Mouse (Mus musculus) neural tube, embryonic 15.5 days (tissue): ENCODE measurements at regions not wholly inside any gene's neighbourhood (a gene's known extent, or its start where the extent isn't known, plus 50 kb on each side); places are given as distances from the start of the nearest gene placed in this dataset.
A peak's percentile ranks its signal among the peaks of the same experiment; 100 is the strongest.
"Not testable (repeated sequence)": the region's sequence is repeated elsewhere in the genome, so short reads cannot be mapped to it uniquely, and the experiment has no call there.

Experiments
- ATAC-seq: fragments of 200-750 bp; cut with Nextera tagmentation; 2 replicates; pipeline ENCODE4 v1.8.0; 2017; ENCODE audit warnings: mild to moderate bottlenecking, moderate TSS enrichment, moderate library complexity; ENCODE audit not compliant: low FRiP score
- H3K27ac ChIP-seq: fragments of 300-500 bp; sonication (generic); replicated peaks from 2 replicates; pipeline ENCODE4 v1.5.1; 2015; ENCODE audit warnings: mild to moderate bottlenecking, inconsistent platforms
- H3K27me3 ChIP-seq: fragments of 300-500 bp; sonication (generic); replicated peaks from 2 replicates; pipeline ENCODE4 v1.6.1; 2015; ENCODE audit warnings: inconsistent platforms
- H3K36me3 ChIP-seq: fragments of 300-500 bp; sonication (generic); 2 replicates; pipeline ENCODE4 v1.6.1; 2015; ENCODE audit warnings: inconsistent platforms
- H3K4me1 ChIP-seq: fragments of 300-500 bp; sonication (generic); 2 replicates; pipeline ENCODE4 v1.6.1; 2015; ENCODE audit warnings: inconsistent platforms
- H3K4me2 ChIP-seq: fragments of 300-500 bp; sonication (generic); 2 replicates; pipeline ENCODE4 v1.6.1; 2015; ENCODE audit warnings: inconsistent platforms, mild to moderate bottlenecking, moderate library complexity
- H3K4me3 ChIP-seq: fragments of 300-500 bp; sonication (generic); replicated peaks from 2 replicates; pipeline ENCODE4 v1.5.1; 2015; ENCODE audit warnings: mild to moderate bottlenecking, inconsistent platforms
- H3K9ac ChIP-seq: fragments of 300-500 bp; sonication (generic); replicated peaks from 2 replicates; pipeline ENCODE4 v1.6.1; 2015; ENCODE audit warnings: mild to moderate bottlenecking, inconsistent platforms
- H3K9me3 ChIP-seq: fragments of 300-500 bp; sonication (generic); replicated peaks from 2 replicates; pipeline ENCODE4 v1.6.1; 2016; ENCODE audit warnings: inconsistent platforms
- WGBS: fragments of 180-500 bp; shearing (Covaris S2); methylation state at CpG from one replicate; pipeline ENCODE4 v1.1.7; 2015; ENCODE audit warnings: mixed read lengths; 5-methylcytosine and 5-hydroxymethylcytosine counted together

DNA sequence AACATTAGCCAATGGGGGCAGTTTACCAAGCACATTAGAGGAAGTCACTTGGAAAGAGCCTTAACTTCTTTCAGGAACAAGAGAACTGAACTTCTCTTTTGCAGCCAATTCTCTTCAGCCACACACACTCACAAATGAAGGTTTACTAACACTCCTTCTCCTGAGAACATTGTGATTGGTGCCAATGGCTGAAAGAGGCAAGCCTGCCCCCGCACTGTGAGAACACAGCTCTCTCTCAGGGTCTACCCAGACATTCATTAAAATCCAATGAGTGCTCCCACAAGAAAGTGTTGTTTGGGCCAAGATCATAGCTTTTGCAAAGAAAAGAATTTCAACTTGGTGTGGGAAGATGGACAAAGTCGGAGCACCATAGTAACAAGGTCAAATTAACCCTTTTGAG, 454.8 kb downstream of the Rfpl4b start:
- ATAC-seq: no peak
- no peaks in the 10 kb centered on the region for H3K9me3 ChIP-seq
- no peaks in the 10 kb centered on the region for H3K27me3 ChIP-seq
- no peaks in the 10 kb centered on the region for H3K4me1 ChIP-seq
- no peak overlapping the region for H3K4me2 ChIP-seq
- H3K36me3 ChIP-seq: no peaks in the 10 kb centered on the region
- 83% methylated on average over 2 of the region's 2 CpGs for WGBS
- no peak overlapping the region for H3K9ac ChIP-seq
- H3K4me3 ChIP-seq: no peak overlapping the region
- H3K27ac ChIP-seq: no peak overlapping the region

DNA sequence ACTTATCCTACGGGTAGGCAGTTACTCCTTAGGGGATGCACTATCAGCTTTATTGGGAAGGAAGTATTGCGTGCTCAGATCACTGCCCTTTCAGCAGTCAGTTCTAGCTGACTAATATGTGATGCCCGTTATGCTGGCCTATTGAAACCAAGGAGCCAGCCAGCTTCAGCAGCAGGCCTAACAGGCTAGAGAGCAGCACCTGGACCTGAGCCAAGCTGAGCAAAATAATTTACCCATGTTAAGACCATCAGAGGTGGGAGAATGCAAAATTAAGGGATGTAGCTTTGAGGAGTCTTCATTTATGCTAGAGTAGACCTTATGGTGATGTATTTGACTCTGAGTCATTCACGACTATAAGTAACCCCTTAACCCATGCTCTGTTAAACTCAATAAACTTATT, 456.7 kb downstream of the Rfpl4b start:
- Histone ChIP-seq H3K36me3 (no peaks in the 10 kb centered on the region), H3K4me2 (no peak overlapping the region), H3K9me3 (no peaks in the 10 kb centered on the region), H3K9ac (no peak overlapping the region), H3K4me3 (no peak overlapping the region), H3K4me1 (no peaks in the 10 kb centered on the region), H3K27ac (no peak overlapping the region), H3K27me3 (no peaks in the 10 kb centered on the region)
- ATAC-seq: no peak
- 67% methylated on average over 4 of the region's 4 CpGs for WGBS

DNA sequence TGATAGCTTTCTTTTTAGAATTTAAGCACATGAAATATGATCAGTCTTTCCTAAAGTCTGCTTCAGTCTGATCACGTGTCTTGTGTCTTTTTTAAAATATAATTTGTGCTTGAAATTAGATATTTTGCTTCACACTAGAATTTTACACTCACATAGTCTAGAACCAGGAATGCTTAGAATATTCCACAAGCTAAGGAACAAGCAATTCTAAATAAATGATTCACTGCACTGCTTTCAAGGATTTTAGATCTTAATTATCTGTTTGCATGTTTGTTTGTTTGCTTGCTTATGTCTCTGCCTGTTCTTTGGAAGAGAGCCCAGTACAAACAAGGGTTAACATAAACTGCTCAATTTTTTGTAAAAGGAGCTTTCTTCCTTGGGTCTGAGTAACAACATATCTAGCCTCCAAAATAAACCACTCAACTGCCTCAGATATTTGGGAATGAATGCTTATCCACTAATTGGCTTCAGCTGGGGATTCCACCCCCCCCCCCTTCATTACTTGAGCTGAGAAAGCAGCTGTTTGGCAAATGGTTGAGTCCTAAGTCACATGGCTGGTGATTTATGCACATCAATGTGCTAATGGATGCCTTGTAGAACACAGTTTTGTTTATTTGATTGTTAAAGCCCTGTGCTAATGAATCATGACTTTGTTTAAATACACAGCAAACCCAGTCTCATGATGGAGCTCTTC, 463.9 kb downstream of the Rfpl4b start:
- H3K36me3 ChIP-seq: no peaks in the 10 kb centered on the region
- H3K27me3 ChIP-seq: no peaks in the 10 kb centered on the region
- no peak overlapping the region for H3K4me3 ChIP-seq
- WGBS: 87% methylated on average over 1 of the region's 1 CpGs
- H3K9ac ChIP-seq: no peak overlapping the region
- no peak overlapping the region for H3K4me2 ChIP-seq
- H3K9me3 ChIP-seq: no peaks in the 10 kb centered on the region
- H3K27ac ChIP-seq: no peak overlapping the region
- H3K4me1 ChIP-seq: 0 out of 2 replicates have a peak, but pooled peaks cover 2% of the 10 kb centered on the region
- peak; percentile 50; the same call in 1 of the 2 replicates for ATAC-seq

DNA sequence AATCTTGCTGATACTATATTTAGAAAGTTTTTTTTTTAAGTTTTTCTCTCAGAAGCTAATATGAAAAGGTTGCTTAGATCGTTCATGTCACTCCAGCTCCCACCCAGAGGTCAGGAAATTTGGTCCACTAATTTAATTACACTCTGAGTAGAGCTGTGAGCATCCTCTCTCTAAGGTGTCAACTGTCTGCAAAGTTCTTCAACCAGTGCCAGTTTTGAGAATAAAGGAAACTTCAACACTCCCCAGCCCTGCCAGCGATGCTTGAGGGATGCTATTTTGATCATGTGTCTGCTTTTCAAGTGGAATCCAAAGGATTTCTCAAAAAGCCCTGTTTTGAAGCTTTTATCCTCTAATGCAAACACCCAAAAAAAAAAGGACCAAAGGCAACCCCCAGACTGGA, 467.6 kb downstream of the Rfpl4b start:
- no peak for ATAC-seq
- peak overlapping the region; percentile 15; the same call in 1 of the 2 replicates for H3K27ac ChIP-seq
- H3K36me3 ChIP-seq: no peaks in the 10 kb centered on the region
- H3K27me3 ChIP-seq: no peaks in the 10 kb centered on the region
- H3K9me3 ChIP-seq: no peaks in the 10 kb centered on the region
- no peak overlapping the region for H3K9ac ChIP-seq
- no peak overlapping the region for H3K4me2 ChIP-seq
- H3K4me3 ChIP-seq: no peak overlapping the region
- 0 out of 2 replicates have a peak, but pooled peaks cover 2% of the 10 kb centered on the region for H3K4me1 ChIP-seq
- WGBS: 51% methylated on average over 2 of the region's 2 CpGs

DNA sequence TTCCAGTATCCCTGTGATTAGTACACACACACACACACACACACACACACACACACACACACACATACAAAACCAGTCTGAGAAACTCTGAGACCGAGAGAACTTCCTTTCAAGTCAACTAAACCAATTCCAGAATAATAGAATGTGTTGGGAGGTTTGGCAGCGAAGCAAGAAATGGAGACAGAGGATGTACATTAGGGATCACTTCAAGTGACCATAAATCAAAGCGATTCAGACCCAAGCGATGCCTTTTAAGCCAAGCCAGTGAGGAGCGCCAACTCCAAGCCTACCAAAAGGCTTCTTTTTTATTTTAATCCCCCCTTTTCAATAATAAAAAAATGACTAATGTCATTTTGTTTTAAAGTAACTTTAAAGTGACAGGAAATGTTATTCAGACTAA, 468.1 kb downstream of the Rfpl4b start:
- H3K4me3 ChIP-seq: no peak overlapping the region
- no peaks in the 10 kb centered on the region for H3K9me3 ChIP-seq
- 36% methylated on average over 5 of the region's 5 CpGs for WGBS
- H3K9ac ChIP-seq: no peak overlapping the region
- H3K27ac ChIP-seq: no peak overlapping the region
- H3K27me3 ChIP-seq: no peaks in the 10 kb centered on the region
- no peak for ATAC-seq
- H3K4me2 ChIP-seq: no peak overlapping the region
- no peaks in the 10 kb centered on the region for H3K36me3 ChIP-seq
- 0 out of 2 replicates have a peak, but pooled peaks cover 2% of the 10 kb centered on the region for H3K4me1 ChIP-seq

DNA sequence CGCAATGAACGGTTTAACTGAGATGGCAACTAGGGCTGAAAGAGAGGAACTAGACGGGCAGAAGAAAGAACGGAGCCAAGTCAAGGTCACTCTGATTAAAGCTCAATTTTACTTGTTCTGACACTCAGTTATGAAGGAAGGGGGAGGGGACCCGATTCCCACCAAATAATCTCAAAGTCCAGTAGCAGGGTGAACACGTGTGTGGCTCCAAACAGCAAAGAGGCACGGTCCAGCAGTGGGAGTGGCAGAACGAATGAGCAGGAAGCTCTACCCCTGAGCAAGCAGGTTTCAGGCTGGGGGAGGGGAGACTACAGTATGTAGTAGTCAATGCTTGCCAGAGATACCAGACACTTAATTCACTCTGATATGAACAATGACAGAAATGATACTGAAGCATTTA, 474.6 kb downstream of the Rfpl4b start:
- H3K36me3 ChIP-seq, H3K27ac ChIP-seq, H3K4me3 ChIP-seq, ATAC-seq, H3K4me1 ChIP-seq, H3K4me2 ChIP-seq, H3K9me3 ChIP-seq, H3K9ac ChIP-seq, H3K27me3 ChIP-seq: not testable (repeated sequence)
- 75% methylated on average over 8 of the region's 8 CpGs for WGBS

DNA sequence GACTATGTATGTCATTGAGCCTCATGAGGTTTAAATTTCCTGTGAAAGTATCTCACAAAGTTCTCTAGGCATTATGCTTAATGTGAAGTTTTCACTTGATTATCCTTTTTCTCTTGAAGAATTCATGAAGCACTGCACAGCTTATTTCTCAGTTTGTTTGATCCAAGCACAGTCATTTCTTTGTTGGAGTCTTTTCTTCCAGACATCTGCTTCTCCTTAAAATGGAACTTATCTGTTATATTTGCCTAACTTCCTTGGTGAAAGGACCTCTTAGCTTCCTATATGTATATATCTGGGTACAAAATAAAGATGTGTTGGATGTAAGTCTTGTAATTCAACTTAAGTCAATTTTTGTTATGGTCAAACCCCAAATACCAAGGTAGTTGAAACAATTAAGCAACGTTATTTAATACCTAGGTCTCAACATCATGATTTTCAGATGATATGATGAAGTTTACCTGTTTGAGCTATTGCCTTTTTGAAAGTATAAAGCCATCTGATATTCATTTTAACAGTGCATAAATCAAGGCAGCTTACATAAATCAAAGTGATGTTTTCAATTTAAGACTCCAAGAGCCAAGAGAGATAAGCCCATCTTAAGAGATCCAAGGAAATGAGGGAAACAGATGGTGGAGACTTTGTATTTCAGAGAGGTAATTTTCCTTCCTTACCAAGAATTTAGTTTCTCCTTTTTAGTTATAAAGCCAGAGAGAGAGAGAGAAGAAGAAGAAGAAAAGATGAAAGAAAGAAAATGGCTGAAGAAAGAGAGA, 481.0 kb downstream of the Rfpl4b start:
- no peak overlapping the region for H3K27ac ChIP-seq
- ATAC-seq: no peak
- H3K9ac ChIP-seq: no peak overlapping the region
- no peaks in the 10 kb centered on the region for H3K9me3 ChIP-seq
- no peak overlapping the region for H3K4me2 ChIP-seq
- H3K27me3 ChIP-seq: no peaks in the 10 kb centered on the region
- H3K4me1 ChIP-seq: no peaks in the 10 kb centered on the region
- WGBS: 85% methylated on average over 1 of the region's 1 CpGs
- H3K36me3 ChIP-seq: no peaks in the 10 kb centered on the region
- no peak overlapping the region for H3K4me3 ChIP-seq

DNA sequence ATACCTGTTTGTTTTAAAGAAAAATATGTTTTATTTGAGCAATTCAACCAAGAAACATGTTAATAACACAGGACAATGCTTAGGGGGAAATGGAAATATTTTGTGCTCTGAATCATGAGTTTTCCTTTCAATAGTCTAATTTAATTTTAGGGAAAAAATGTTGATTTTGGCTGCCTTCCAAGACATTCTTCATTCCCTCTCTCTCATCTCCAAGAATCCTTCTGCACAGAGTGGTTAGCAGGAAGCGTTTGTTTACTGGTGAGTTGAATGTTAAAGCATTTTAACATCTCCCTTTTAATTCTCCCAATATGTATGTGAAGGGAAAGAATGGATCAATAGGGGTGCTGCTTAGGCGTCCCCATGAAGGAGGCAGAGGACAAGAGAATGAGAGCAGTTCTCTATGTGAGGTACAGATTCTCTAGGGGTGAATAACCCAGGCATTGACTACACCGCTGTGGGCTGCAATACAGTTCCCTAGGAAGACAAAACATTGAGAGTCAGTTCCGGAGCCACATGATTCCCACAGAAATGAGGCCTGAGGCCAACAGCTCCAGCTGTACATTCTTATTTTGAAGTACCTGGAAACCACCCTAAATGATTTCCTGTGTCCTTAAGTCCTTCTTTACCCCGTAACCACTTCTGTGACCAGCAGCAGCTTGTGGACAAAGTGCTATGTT, 512.7 kb downstream of the Rfpl4b start:
- H3K9me3 ChIP-seq: no peaks in the 10 kb centered on the region
- H3K27ac ChIP-seq: no peak overlapping the region
- no peaks in the 10 kb centered on the region for H3K36me3 ChIP-seq
- H3K4me2 ChIP-seq: no peak overlapping the region
- WGBS: 46% methylated on average over 5 of the region's 5 CpGs
- no peak overlapping the region for H3K9ac ChIP-seq
- no peak for ATAC-seq
- H3K27me3 ChIP-seq: no peaks in the 10 kb centered on the region
- H3K4me3 ChIP-seq: no peak overlapping the region
- peaks cover 3% of the 10 kb centered on the region; the same call in 1 of the 2 replicates for H3K4me1 ChIP-seq

DNA sequence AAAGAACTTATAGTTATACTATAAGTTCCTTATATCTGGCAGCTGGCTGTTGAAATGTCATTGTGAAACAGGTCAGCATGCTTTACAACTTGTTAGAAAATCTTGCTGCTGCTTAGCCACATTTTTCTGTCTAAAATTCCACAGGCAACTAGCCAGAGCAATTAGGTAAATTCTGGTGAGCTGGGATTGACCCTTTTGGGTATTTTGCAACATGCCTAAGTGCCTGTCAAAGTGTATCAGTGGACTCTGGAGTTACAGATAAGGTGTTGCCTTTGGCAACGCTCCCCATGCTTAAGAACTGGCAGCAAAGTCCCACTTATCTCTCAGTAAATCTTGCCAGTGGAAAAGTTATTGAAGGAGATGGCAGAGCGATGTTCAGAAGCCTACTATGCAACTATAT, 525.9 kb downstream of the Rfpl4b start:
- WGBS: 86% methylated on average over 2 of the region's 2 CpGs
- Histone ChIP-seq H3K9ac (no peak overlapping the region), H3K4me3 (no peak overlapping the region), H3K27me3 (no peaks in the 10 kb centered on the region), H3K4me2 (no peak overlapping the region), H3K36me3 (no peaks in the 10 kb centered on the region), H3K4me1 (no peaks in the 10 kb centered on the region), H3K27ac (no peak overlapping the region), H3K9me3 (no peaks in the 10 kb centered on the region)
- ATAC-seq: no peak

DNA sequence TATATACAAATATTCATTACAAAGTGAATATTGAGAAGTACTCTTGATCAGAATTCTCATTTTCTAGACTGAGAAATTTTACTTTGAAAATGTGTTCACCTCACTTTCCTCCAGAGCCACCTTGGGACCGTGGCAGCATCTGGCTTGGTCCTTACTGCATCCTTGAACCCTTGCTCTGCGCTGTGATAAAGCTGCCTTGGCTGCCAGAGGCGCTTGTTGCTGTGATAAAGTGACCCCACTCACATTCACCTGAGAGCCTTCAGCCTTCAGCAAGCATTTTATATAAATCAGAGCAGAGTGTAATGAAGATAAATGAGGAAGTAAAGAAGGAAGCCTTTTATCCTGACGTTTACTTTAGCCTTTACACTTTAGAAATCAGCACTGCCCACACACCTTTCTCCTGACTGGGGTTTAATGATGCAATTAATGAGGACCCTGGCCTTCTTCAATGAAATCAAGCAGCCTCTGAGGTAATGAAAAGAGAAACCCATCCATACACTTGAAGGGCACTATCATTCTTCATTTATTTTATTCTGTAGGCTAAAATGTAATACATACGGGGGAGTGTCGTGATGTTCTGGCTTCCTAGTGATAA, 532.8 kb downstream of the Rfpl4b start:
- Histone ChIP-seq H3K27me3 (no peaks in the 10 kb centered on the region), H3K36me3 (no peaks in the 10 kb centered on the region), H3K4me3 (no peak overlapping the region), H3K9me3 (0 out of 2 replicates have a peak, but pooled peaks cover 4% of the 10 kb centered on the region), H3K27ac (no peak overlapping the region), H3K4me1 (no peaks in the 10 kb centered on the region), H3K9ac (no peak overlapping the region), H3K4me2 (no peak overlapping the region)
- no peak for ATAC-seq
- 62% methylated on average over 6 of the region's 6 CpGs for WGBS

DNA sequence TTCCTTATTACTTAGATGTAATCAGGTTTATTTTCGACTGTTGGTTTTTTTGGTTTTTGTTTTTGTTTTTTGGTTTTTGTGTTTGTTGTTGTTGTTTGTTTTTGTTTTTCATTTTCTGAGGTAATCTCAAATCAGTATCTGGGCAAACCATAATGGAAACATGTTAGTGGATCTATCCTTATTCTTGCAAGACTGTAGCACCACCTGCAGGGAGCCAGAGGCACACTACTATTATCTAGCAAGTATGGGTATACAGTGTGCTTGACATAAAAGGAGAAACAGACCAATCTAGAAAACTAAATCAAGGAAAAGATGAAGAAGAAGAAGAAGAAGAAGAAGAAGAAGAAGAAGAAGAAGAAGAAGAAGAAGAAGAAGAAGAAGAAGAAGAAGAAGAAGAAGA, 552.4 kb downstream of the Rfpl4b start:
- no peaks in the 10 kb centered on the region for H3K27me3 ChIP-seq
- no peak overlapping the region for H3K4me3 ChIP-seq
- H3K9ac ChIP-seq: no peak overlapping the region
- no peak overlapping the region for H3K27ac ChIP-seq
- H3K9me3 ChIP-seq: no peaks in the 10 kb centered on the region
- no peak for ATAC-seq
- H3K36me3 ChIP-seq: no peaks in the 10 kb centered on the region
- H3K4me1 ChIP-seq: no peaks in the 10 kb centered on the region
- H3K4me2 ChIP-seq: no peak overlapping the region
- WGBS: 96% methylated on average over 1 of the region's 1 CpGs
